Mouse (Mus musculus): ENCODE results near the gene Nudt14.

DNA sequence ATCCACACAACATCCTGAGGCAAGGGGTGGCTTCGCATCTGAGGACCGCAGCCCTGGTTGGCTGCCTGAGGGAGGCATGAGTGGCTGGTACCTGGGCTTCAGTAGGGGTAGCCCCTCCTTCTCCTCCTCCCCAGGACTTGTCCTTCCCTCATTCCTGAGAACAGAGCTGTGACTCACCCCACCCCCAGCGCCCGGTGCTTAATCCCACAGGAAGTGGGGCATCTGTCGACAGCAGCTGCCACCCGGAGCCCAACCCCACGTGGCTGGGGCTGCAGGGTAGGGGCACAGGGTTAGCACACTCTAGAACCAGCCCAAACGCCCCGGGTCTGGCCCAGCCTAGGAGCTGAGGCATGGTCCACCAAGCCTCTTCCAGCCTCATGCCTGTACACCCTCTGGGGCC is 4.0 kb downstream of the Nudt14 start:
- TF ChIP-seq GATA1 (IDR thresholded peaks at IDR 0.05; ENCODE audit: low read length) (no peak), TAL1 (IDR thresholded peaks at IDR 0.05; ENCODE audit: low read length) (no peak)
